Mouse (Mus musculus): ENCODE results near the gene Gcnt3. TPM values are rescaled to one million over a fixed set of nuclear protein-coding genes. Genes with fewer than 3 reads are reported as not detected.

Gcnt3 gene
- total RNA-seq (2021): not detected
- long read RNA-seq, experiment 1: 0 reads
- long read RNA-seq, experiment 2: 0 reads

GRCm38 (mm10) chr9:70037988-70038387 is at the start of gene Gcnt3:
TSS of gene Gcnt3 (minus strand) at chr9:70038088.
- no peak within 1 kb of the TSS for H3K27ac ChIP-seq
- intact Hi-C loops (cut with DNase I): no loop called here
- no peak within 1 kb of the TSS for H3K4me3 ChIP-seq
- DNase-seq: no peak
- TF ChIP-seq CTCF (IDR thresholded peaks at IDR 0.05): no peak

- TF ChIP-seq CTCF (IDR thresholded peaks at IDR 0.05): no peak
- intact Hi-C loops (cut with DNase I): no loop called here
- no peak for DNase-seq
- no peak overlapping the region for H3K4me3 ChIP-seq
- no peak overlapping the region for H3K27ac ChIP-seq
These were observed 49.5 kb upstream of the Gcnt3 start for GRCm38 (mm10) chr9:70087379-70087778.

DNA sequence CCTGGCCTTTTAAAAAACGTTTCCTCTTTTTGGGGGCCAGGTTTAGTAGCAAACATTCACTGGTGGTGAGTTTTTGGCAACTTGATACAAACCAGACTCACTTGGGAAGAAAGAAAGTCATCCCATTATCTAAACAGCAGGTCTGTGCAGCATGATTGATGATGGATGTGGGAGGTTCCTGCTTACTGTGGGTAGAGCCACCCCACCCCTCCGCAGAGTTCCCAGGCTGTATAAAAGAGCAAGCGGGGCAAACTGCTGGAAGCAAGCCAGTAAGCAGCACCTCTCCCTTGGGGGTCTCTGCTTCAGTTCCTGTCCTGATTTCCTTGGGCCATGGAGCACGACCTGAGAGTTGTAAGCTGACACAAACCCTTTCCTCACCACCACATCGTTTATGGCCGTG is 48.2 kb upstream of the Gcnt3 start:
- DNase-seq: no peak
- TF ChIP-seq CTCF (IDR thresholded peaks at IDR 0.05): no peak
- Histone ChIP-seq H3K4me3 (no peak overlapping the region), H3K27ac (no peak overlapping the region)
- intact Hi-C loops (cut with DNase I): no loop called here

DNA sequence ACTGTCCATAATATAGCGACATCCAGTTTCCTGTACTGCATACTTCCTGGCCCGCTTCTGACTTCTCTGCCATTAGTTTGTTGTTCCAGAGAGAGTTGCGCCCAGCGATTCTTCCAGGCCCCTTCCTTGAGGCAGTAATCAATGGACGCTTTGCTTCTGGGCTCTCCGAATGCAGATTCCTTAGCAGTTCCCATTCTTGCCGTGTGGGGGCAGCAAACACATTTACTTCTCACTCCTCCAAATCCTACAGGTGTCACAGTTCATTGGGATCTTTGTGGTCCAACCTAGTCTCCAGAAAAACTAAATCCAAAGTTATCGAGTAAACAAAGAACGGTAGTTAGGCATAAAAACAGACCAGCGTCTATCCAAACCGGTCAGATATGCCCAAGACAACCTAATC is 46.2 kb upstream of the Gcnt3 start:
- Histone ChIP-seq H3K4me3 (no peak overlapping the region), H3K27ac (no peak overlapping the region)
- peak; percentile 65 for TF ChIP-seq CTCF (IDR thresholded peaks at IDR 0.05)
- intact Hi-C loops (cut with DNase I): loop anchor here (5.0 kb wide), 1 partner anchor 67 kb away; no protein-coding TSS in a partner anchor
- no peak for DNase-seq

- no peak overlapping the region for H3K4me3 ChIP-seq
These were observed 44.7 kb upstream of the Gcnt3 start for GRCm38 (mm10) chr9:70082357-70083204.

DNA sequence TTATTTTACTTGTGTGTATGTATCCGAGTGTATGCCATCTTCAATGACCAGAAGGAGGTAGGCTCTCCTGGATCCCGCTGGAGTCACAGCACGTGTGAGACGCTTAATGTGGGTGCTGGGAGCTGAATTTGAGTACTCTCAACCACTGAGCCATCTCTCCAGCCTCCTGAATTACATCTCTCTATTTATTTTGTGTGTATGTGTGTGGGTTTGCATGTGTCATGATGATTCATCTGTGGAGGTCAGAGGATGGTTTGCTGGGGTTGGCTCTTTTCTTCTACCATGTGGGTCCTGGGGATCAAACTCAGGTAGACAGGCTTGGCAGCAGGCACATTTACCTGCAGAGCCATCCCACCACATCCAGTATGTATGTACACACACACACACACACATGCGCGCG is 43.9 kb upstream of the Gcnt3 start:
- intact Hi-C loops (cut with DNase I): loop anchor here (5.0 kb wide), 1 partner anchor 64 kb away; no protein-coding TSS in a partner anchor
- DNase-seq: no peak

More at GRCm38 (mm10) chr9:70082357-70083204, 44.7 kb upstream of the Gcnt3 start:
- TF ChIP-seq CTCF (IDR thresholded peaks at IDR 0.05): no peak
- no peak overlapping the region for H3K27ac ChIP-seq
- intact Hi-C loops (cut with DNase I): loop anchor here (5.0 kb wide), 1 partner anchor 65 kb away; no protein-coding TSS in a partner anchor
- no peak for DNase-seq

GRCm38 (mm10) chr9:70080976-70081375 is 43.1 kb upstream of the Gcnt3 start:
- TF ChIP-seq CTCF (IDR thresholded peaks at IDR 0.05): peak; percentile 38; the same call in 1 of the 2 replicates
- Histone ChIP-seq H3K4me3 (no peak overlapping the region), H3K27ac (no peak overlapping the region)
- intact Hi-C loops (cut with DNase I): loop anchor here (5.0 kb wide), 1 partner anchor 64 kb away; no protein-coding TSS in a partner anchor
- no peak for DNase-seq

More for the DNA sequence above, 43.9 kb upstream of the Gcnt3 start:
- Histone ChIP-seq H3K27ac (no peak overlapping the region), H3K4me3 (no peak overlapping the region)
- TF ChIP-seq CTCF (IDR thresholded peaks at IDR 0.05): no peak

DNA sequence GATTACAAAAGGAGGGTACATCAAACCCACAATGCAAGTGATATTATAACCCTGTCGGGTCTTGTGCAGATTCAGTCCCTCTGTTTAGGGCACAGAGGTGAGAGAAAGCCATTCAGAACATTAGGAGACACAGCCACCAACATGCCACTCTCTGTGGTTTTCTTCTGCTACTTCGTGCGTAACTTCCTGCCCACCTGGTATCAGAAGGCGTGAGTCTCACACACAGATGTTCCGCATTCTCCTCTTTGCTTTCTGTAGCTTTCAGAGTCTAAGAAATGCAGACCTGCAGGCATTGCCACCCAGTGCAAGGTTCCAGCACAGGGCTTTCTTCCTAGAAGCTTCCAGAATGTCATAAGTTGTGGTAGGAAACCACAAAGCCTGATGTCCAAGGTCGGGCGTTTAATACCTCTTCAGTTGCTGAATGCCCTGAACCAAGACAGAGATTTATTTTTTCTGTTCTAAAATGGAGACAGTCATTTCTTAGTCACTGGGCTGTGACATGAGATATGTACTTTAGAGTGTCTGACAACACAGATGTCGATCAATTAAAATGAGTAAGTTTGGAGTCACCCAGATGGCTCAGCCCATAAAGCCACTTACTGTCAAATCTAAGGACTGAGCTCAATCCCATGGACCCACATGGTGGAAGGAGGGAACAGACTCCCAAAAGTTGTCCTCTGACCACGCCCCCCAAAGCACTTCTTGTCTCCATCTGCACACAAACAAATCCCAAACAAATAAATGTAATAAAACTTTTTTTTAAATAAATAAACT is 42.3 kb upstream of the Gcnt3 start:
- no peak for DNase-seq
- intact Hi-C loops (cut with DNase I): loop anchor here (5.0 kb wide), 1 partner anchor 63 kb away; no protein-coding TSS in a partner anchor
- TF ChIP-seq CTCF (IDR thresholded peaks at IDR 0.05): no peak
- H3K27ac ChIP-seq: no peak overlapping the region
- H3K4me3 ChIP-seq: no peak overlapping the region

DNA sequence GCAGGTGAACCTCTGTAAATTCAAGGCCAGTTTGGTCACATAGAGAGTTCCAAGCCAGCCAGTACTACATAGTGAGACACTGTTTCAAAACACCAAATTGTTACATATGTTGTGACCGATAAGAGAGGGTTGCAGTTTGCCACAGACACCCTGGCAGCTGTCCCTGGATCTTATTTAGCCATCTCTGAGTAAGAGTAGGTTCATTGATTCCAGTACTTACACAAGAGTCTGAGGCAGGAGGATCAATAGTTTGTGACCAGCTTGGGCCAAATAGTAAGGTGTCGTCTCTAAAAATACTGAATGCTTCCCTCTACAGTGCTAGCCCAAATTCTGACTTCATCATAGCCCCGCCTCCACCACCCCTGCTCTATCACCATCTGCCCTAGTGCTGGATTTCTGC is 40.1 kb upstream of the Gcnt3 start:
- TF ChIP-seq CTCF (IDR thresholded peaks at IDR 0.05): no peak
- intact Hi-C loops (cut with DNase I): loop anchor here (5.0 kb wide), 1 partner anchor 51 kb away; no protein-coding TSS in a partner anchor
- H3K27ac ChIP-seq: no peak overlapping the region
- no peak overlapping the region for H3K4me3 ChIP-seq
- no peak for DNase-seq

- no peak for TF ChIP-seq CTCF (IDR thresholded peaks at IDR 0.05)
- no peak for DNase-seq
- no peak overlapping the region for H3K4me3 ChIP-seq
- H3K27ac ChIP-seq: no peak overlapping the region
- intact Hi-C loops (cut with DNase I): loop anchor here (5.0 kb wide), 1 partner anchor 50 kb away; no protein-coding TSS in a partner anchor
These were observed 39.3 kb upstream of the Gcnt3 start for GRCm38 (mm10) chr9:70077170-70077569.

DNA sequence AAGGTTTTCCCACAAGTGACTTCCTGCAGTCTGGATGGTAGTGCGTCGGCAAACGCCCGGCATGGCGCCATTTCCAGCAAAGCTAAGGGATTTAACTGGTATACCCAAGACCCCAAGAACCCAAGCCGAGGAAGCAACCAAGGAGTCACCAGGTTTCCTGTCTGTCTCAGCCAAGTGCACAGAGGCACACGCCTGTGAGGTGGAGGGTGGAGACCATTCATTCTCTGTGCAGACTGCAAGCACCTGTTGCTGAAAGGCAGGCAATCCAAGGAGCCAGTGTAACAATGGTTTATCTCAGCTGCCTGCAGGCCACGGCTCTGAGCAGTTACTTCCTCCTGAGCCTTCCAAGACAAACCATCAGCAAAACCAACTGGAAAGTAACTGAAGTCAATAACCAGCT is 34.5 kb upstream of the Gcnt3 start:
- Histone ChIP-seq H3K27ac (no peak overlapping the region), H3K4me3 (no peak overlapping the region)
- intact Hi-C loops (cut with DNase I): no loop called here
- TF ChIP-seq CTCF (IDR thresholded peaks at IDR 0.05): no peak
- DNase-seq: no peak

DNA sequence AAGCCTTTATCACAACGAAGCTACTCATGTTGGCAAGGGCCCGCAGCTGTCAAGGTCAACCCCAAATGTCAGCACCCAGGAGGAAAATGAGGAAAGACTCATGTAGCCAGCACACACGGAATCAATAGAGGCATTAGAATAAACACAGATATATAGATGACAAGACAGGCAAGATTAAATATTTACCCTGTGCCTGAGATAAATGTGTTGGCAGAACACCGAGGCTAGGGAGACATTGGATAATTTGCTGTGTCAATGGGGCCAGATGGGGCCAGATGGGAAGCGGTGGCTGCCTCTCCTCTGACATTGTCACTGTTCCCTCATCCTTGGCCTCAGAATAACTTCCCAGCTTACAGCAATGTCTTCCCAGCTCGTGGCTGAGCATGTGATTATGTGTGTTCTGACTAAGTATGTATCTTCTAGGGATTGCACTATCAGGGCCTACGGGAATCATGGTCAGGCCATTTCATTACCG is 32.1 kb upstream of the Gcnt3 start:
- DNase-seq: no peak
- no peak for TF ChIP-seq CTCF (IDR thresholded peaks at IDR 0.05)
- no peak overlapping the region for H3K27ac ChIP-seq
- intact Hi-C loops (cut with DNase I): no loop called here
- H3K4me3 ChIP-seq: no peak overlapping the region
